Mouse (Mus musculus) CH12.LX (cell line): ENCODE results near the gene Ccdc18.

Experiments used
- CTCF ChIP-seq, 2 experiments: IDR thresholded peaks in 1 of 2; conservative IDR thresholded peaks in 1 of 2; 2 replicates each; pipeline ENCODE4 v1.5.1; 2011 to 2012; ENCODE audit warnings: low read depth in 2 of 2, low read length in 2 of 2, improper control_type of control experiment in 1 of 2, inconsistent platforms in 1 of 2, mild to moderate bottlenecking in 1 of 2, moderate library complexity in 1 of 2
- ELF1 ChIP-seq: IDR thresholded peaks from 2 replicates; pipeline ENCODE4 v1.6.1; 2014; ENCODE audit warnings: low read depth, mild to moderate bottlenecking, inconsistent platforms, low read length, improper control_type of control experiment
- EP300 ChIP-seq: IDR thresholded peaks from 2 replicates; pipeline ENCODE4 v1.6.1; 2011; ENCODE audit warnings: low read length, improper control_type of control experiment
- HCFC1 ChIP-seq: IDR thresholded peaks from 2 replicates; pipeline ENCODE4 v1.6.1; 2012; ENCODE audit warnings: low read depth, mild to moderate bottlenecking, inconsistent platforms, low read length, improper control_type of control experiment
- NRF1 ChIP-seq: IDR thresholded peaks from 2 replicates; pipeline ENCODE4 v1.6.1; 2014; ENCODE audit warnings: low read depth, mild to moderate bottlenecking, inconsistent platforms, low read length, improper control_type of control experiment, moderate library complexity
- POLR2A ChIP-seq: IDR thresholded peaks from 2 replicates; pipeline ENCODE4 v1.6.1; 2011; ENCODE audit warnings: low read depth, mild to moderate bottlenecking, improper control_type of control experiment, low read length
- USF1 ChIP-seq: IDR thresholded peaks from 2 replicates; pipeline ENCODE4 v1.6.1; 2014; ENCODE audit warnings: low read depth, mild to moderate bottlenecking, inconsistent platforms, low read length, improper control_type of control experiment
- USF2 ChIP-seq: conservative IDR thresholded peaks from 2 replicates; pipeline ENCODE4 v1.6.1; 2011; ENCODE audit warnings: low read depth, low read length, improper control_type of control experiment

DNA sequence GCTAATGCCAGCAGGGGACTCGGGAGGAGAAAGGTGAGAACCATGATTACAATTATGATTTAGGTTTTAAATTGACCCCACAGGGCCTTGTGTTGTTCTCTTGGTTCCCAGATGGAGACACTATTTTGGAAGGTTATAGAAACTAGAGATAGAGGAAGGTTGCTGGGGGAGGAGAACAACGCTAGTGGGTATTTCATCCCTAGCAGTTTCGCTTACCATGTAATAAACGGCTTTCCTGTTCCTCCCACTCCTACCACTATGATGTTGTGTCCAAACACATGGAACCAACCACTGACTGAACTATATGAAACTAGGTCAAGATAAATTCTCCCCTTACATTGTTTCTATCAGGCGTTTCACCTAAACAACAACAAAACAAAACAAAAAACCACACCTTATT lies 122.6 kb downstream of the Ccdc18 start:
- TF ChIP-seq CTCF (conservative IDR thresholded peaks at IDR 0.05 in 1 of 2, IDR thresholded peaks at IDR 0.05 in 1 of 2; ENCODE audit: low read depth in 2 of 2, low read length in 2 of 2), result no peak
- no peak for TF ChIP-seq EP300
- no peak for TF ChIP-seq USF1
- TF ChIP-seq POLR2A, result no peak
- no peak for TF ChIP-seq USF2
- no peak for TF ChIP-seq NRF1
- TF ChIP-seq HCFC1, result no peak
- no peak for TF ChIP-seq ELF1
